ENCODE assay signal across 25 mouse cellular contexts in the genomic region with DNA sequence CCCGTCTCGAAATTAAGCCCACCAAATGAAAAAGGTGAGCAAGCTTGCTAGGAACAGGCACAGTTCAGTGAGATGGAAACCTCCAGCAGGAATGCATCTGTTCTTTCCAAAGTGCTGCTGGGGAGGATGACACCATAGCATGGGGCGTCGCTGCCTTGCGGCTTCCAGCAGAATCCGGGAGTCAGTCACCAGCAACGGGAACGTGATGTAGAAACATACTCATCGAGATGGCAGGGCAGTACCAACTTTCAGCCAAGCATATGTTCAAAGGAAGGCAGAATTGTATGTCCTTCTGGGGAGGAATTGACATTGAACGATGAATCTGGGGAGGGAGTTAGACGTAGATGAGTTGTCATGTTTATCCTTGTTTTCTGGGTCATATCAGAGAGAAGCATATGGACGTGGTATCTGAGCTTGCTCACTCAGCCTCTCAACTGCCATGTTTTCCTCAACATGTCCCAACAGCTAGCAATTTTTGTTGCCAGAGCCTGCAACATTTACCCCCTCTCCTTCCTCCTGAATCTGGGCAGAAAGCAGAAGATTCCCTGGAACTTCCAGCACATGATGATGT.
DNase-seq lines count a peak whose midpoint lies in the region; ATAC-seq and TF ChIP-seq lines count a peak whose summit lies in the region.
"Had no signal": no experiment of that assay in that cellular context is flagged by ENCODE, and none has a peak within 500 bp of the region (broad histone marks: within the 10 kb centered on the region; RNA-seq: fewer than 3 reads in every experiment).

No protein-coding gene starts in this region.

- no peak for TF ChIP-seq CTCF in hindbrain, postnatal 0 days (IDR thresholded peaks at IDR 0.05; ENCODE audit: low read depth)

- ATAC-seq in hindbrain, postnatal 0 days, result no peak
- ATAC-seq in hindbrain, embryonic 13.5 days (ENCODE audit: low FRiP score), result no peak
- ATAC-seq: intestine, embryonic 15.5 days; liver, embryonic 12.5 days; liver, postnatal 0 days had no signal

- no peak overlapping the region for H3K9ac ChIP-seq in hindbrain, postnatal 0 days (replicated peaks; ENCODE audit: low read length)
- no peak overlapping the region for H3K9ac ChIP-seq in hindbrain, embryonic 13.5 days
- H3K9ac ChIP-seq: embryonic facial prominence, embryonic 12.5 days; intestine, embryonic 15.5 days; liver, embryonic 12.5 days; liver, postnatal 0 days; midbrain, embryonic 12.5 days; neural tube, embryonic 13.5 days had no signal

- no peaks in the 10 kb centered on the region for H3K27me3 ChIP-seq in hindbrain, postnatal 0 days (ENCODE audit: insufficient read depth, low read length)
- H3K27me3 ChIP-seq in hindbrain, embryonic 13.5 days, result no peaks in the 10 kb centered on the region
- H3K27me3 ChIP-seq: embryonic facial prominence, embryonic 12.5 days; intestine, embryonic 15.5 days; liver, embryonic 12.5 days; midbrain, embryonic 12.5 days; neural tube, embryonic 13.5 days had no signal

- H3K27ac ChIP-seq in hindbrain, postnatal 0 days, result no peak overlapping the region
- no peak overlapping the region for H3K27ac ChIP-seq in hindbrain, embryonic 13.5 days
- H3K27ac ChIP-seq: embryonic facial prominence, embryonic 12.5 days; hindbrain, embryonic 10.5 days; intestine, embryonic 15.5 days; layer of hippocampus, adult 2 months; liver, embryonic 12.5 days; midbrain, embryonic 12.5 days; neural tube, embryonic 13.5 days had no signal

- DNase-seq in hindbrain, postnatal 0 days (ENCODE audit: low spot score), result peak; percentile 10
- peak; percentile 46 for DNase-seq in right cerebral cortex, adult 18-20 months
- no peak for DNase-seq in right cerebral cortex, postnatal 4 days
- DNase-seq in right cerebral cortex, postnatal 14 days, result peak; percentile 16
- no peak for DNase-seq in layer of hippocampus, postnatal 25 days (ENCODE audit: extremely low spot score in 1 of 2, low spot score in 1 of 2)
- DNase-seq: adrenal gland, adult 2 months; B cell, adult 2 months; cerebellum, adult 11 months; cerebellum, adult 9-10 months; cerebellum, postnatal 36 days; embryo, embryonic 11 days; gastrocnemius, postnatal 14 days; heart, postnatal 14 days; kidney, adult 2 months; kidney, postnatal 36 days; liver, postnatal 0 days; lung, postnatal 36 days had no signal

- WGBS in hindbrain, postnatal 0 days, result 84% methylated on average over 12 of the region's 12 CpGs
- 96% methylated on average over 12 of the region's 12 CpGs for WGBS in hindbrain, embryonic 13.5 days

- H3K4me1 ChIP-seq in hindbrain, postnatal 0 days (ENCODE audit: insufficient read depth, low read length), result no peaks in the 10 kb centered on the region
- no peaks in the 10 kb centered on the region for H3K4me1 ChIP-seq in hindbrain, embryonic 13.5 days (replicated peaks)
- H3K4me1 ChIP-seq: embryonic facial prominence, embryonic 12.5 days; hindbrain, embryonic 10.5 days; intestine, embryonic 15.5 days; liver, embryonic 12.5 days; midbrain, embryonic 12.5 days had no signal

- H3K36me3 ChIP-seq in hindbrain, postnatal 0 days (ENCODE audit: insufficient read depth, low read length), result no peaks in the 10 kb centered on the region
- no peaks in the 10 kb centered on the region for H3K36me3 ChIP-seq in hindbrain, embryonic 13.5 days
- H3K36me3 ChIP-seq: embryonic facial prominence, embryonic 12.5 days; hindbrain, embryonic 10.5 days; intestine, embryonic 15.5 days; liver, embryonic 12.5 days; midbrain, embryonic 12.5 days; neural tube, embryonic 13.5 days had no signal

- no peaks in the 10 kb centered on the region; the same call in 1 of the 2 replicates for H3K9me3 ChIP-seq in hindbrain, postnatal 0 days (ENCODE audit: low read length)
- no peaks in the 10 kb centered on the region for H3K9me3 ChIP-seq in hindbrain, embryonic 13.5 days
- H3K9me3 ChIP-seq: embryonic facial prominence, embryonic 12.5 days; hindbrain, embryonic 10.5 days; intestine, embryonic 15.5 days; liver, embryonic 12.5 days; midbrain, embryonic 12.5 days had no signal

- no peak overlapping the region for H3K4me3 ChIP-seq in hindbrain, postnatal 0 days (ENCODE audit: low read length)
- no peak overlapping the region for H3K4me3 ChIP-seq in hindbrain, embryonic 13.5 days
- H3K4me3 ChIP-seq: embryonic facial prominence, embryonic 12.5 days; hindbrain, embryonic 10.5 days; intestine, embryonic 15.5 days; layer of hippocampus, adult 2 months; liver, embryonic 12.5 days; midbrain, embryonic 12.5 days; neural tube, embryonic 13.5 days had no signal

- H3K4me2 ChIP-seq in hindbrain, postnatal 0 days (ENCODE audit: low read depth, low read length), result no peak overlapping the region
- H3K4me2 ChIP-seq in hindbrain, embryonic 13.5 days, result no peak overlapping the region
- H3K4me2 ChIP-seq: embryonic facial prominence, embryonic 12.5 days; intestine, embryonic 15.5 days; liver, embryonic 12.5 days; midbrain, embryonic 12.5 days; neural tube, embryonic 13.5 days had no signal

Comparison
In these comparisons a context has a peak if more than half of its experiments do, and no peak if none do; other contexts are left out.
1. DNase-seq: peak in hindbrain, postnatal 0 days (single experiment), right cerebral cortex, adult 18-20 months (single experiment) and right cerebral cortex, postnatal 14 days (single experiment); none in right cerebral cortex, postnatal 4 days (single experiment) and layer of hippocampus, postnatal 25 days (0 of 2).